Mouse (Mus musculus) adrenal gland, postnatal 14 days (tissue): ENCODE results near the gene Hes6. TPM values are rescaled to one million over a fixed set of nuclear protein-coding genes. Genes with fewer than 3 reads are reported as not detected.

Experiments used
- DNase-seq: peaks from one replicate; pipeline ENCODE4 v3.0.0; 2021; ENCODE audit warnings: mixed read lengths
- total RNA-seq: library from RNA; stranded (reverse); gene quantifications from 2 replicates; pipeline ENCODE4 v1.2.3, GENCODE M21; 2021

Hes6 gene
- total RNA-seq, 1 experiment from 2014 or later, result 223 TPM

DNA sequence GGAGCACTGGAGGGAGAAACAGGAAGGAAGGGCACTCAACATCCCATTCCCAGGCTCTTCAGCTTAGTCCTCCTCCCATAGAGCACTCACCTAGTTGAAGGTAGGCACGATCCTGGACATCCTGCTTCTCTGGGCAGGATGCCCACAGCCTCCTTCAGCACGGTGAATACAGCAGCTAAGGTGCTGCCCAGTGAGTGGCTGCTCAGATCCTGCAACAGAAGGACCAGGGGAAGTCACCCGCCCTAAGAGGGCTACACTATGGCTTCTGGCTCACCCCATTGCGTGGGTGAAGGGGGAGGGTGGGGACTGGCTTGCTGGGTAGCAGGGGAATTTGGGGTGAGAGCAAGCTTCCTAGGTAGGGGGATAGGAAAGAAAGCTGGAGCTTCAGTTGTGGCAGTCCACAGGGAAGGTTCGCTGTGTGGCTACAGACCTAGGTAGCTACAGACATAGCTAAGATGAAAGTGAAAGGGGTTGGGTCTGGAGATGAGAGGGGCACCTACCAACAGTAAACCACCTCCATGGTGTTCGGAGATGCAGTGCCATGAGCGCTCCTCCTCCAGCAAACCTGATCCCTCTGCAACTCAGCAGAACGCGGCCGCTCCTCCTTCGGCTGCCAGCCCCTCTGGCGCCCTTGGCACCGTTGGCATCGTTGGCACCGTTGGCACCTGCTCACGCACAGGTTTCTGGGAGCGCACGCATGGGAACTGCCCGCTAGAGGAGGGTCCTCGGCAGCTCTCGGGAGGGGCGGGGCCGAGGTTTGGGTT is 8.2 kb downstream of the Hes6 start:
- DNase-seq, result no peak

DNA sequence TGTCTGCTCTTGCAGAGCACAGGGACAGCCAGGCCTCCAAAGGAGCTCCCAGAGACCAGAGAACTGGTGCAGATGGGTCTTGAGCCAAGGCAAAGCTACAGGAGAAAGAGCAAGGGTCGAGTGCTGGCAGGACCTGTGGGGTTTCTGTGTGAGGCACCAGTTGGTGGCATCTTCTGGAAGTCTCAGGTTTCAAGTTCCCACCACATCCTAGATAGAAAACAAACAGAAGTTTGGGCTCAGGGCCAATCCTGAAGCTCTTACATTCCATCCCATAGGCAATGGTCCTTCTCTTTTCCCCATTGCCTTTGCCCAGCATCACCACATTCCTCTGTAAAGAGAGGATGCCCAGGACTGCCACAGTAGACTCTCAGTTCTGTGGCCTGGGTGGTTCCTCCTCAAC is 8.9 kb downstream of the Hes6 start:
- no peak for DNase-seq

DNA sequence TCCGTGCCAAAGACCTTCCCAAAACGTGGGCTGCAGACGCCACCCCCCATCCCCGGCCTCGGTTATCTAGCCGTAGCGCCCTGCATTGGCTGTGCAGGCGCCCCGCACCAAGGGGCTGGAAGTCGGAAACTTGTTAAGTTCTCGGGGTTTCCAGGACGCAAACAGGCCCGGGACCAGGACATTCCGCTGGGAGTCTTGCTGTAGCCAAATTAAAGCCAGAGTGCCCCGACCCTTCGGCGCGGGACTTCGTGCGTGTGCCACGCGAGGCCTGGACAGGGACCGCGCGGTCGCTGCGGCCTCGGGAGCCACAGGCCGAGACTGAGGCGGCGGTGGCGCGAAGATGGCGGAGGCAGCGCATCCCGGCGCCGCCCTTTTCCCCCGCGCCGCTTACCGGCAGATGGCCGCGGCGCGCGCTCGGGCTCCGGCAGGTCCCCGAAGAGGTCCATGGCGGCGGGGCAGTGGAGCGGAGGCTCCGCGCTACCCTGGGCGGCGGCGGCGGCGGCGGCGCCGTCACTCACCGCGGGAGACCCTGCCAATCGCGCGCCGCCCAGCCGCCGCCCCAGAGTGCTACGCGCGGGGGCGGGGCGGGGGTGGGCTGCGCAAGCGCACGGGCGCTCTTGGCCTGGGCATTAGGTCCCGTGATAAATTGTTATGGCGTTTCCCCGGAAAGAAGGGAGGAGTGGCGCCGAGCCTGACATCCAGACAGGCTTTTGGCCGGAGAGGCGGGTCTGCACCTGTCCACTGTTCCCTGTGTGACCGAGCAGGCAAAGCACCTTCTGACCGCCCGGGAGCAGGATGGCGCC is 15.4 kb downstream of the Hes6 start, which contains the start of gene Ilkap:
Gene Ilkap, minus strand, starts transcription at position 556 of the 803 bp plus-strand sequence.
- peak; percentile 91 for DNase-seq

DNA sequence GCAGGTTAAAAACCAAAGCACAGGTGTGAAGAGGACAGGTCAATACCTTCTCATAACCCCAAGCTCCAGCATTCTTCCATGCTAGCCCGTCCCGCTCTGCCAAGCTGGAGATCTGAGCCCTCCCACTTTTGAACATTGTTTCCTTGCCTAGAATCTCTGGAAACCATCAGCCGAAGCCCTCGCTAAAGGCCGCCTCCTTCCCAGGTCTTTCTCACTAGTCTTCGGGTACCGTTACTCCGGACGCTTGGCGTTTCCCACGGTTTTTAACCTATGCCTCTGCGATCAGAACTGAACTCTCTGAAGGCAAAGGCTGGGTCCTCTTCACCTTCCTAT is 15.9 kb downstream of the Hes6 start:
- no peak for DNase-seq

DNA sequence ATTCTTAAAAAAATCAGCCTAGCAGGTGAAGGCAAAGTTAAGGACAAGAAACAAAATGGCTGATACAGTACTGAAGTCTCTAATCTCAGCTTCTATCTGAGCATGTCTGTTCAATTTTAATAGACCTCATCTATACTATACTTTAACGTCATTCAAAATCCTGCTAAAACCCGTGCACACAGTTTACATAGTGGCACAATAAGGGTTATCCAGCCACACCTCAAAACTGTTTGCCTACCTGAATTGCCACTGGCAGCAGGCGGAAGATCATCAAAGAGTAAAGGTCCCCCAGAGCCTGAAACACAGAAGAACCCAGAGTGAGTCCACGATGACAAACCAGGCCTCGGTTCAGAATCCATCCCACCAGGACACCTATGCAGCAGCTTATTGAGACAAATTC is 23.5 kb downstream of the Hes6 start:
- DNase-seq, result no peak

DNA sequence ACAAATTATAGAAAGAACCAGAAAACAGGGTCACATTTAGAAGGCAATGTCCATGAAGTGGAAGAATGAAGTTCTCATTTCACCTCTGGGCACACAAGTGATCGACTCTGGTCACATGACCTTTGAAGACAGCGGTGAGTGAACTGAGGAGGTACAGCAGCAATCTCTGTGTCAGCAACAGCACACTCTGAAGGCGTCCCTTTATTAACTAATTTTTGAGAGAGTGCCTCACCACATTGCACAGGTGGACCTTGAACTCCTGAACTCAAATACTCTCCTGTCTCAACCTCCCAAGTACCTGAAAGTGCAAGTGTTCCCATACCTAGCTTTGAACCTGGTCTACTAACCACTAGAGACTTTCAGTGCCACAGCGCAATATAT is 32.8 kb downstream of the Hes6 start:
- no peak for DNase-seq

DNA sequence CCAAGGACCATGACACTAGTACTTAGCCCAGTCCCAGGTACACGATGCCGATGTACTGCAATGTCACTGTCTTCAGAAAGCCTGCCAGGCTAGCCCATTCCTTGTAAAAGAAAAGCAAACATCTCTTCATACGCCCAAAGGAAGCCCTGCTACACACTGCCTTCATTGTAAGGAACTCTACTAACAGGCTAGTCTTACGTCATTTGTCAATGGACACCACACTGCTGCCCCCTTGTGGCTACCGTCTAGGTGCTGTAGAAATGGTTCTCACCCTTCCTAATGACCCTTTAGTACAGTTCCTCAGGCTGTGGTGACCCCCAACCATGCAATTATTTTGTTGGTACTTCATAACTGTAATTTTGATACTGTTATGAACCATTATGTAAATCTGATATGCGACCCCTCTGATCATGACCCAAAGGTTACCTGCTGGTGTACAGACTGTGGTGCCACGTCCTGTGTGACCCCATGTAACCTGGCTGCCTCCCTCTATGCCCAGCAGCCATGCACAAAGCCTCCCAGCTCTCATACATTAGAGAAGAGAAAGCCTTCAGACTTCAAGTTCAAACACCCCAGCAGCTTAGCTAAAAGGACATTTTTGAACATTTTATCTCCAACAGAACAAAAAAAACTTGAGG is 33.3 kb downstream of the Hes6 start:
- peak; percentile 86 for DNase-seq

DNA sequence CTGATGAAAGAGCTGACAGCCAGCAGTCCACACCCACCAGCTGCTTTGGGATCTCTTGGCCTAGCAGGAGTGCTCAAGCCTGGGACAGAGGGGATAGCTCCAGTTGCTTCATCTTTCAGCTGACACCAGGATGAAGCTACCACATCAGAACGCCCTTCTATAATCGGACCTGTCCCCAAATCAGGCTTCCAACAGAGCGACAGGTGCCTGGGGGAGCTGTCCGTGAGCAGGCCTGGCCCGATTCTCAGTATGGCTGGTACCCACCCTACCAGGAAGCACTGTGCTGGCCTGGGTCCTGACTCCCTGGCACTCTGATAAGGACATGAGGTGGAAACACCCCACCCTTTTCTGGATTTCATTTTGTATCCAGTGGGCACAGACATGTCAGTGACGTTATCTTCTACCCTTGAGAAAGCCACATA is 40.4 kb downstream of the Hes6 start:
- no peak for DNase-seq

DNA sequence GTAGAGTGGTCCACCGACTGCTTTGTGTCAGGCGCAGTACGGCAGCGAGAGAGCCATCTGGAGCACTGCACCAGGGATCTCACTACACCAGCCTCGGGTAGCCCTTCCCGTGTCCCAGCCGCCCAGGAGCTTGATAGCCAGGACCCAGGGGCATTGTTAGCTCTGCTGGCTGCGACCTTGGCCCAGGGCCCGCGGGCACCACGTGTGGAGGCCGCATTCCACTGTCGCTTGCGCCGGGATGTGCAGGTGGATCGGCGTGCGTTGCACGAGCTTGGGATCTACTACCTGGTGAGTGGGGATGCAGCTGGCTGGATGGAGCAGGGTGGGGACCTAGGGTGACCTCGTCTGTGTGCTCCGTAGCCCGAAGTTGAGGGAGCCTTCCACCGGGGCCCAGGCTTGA is 43.8 kb downstream of the Hes6 start:
- peak; percentile 74 for DNase-seq

DNA sequence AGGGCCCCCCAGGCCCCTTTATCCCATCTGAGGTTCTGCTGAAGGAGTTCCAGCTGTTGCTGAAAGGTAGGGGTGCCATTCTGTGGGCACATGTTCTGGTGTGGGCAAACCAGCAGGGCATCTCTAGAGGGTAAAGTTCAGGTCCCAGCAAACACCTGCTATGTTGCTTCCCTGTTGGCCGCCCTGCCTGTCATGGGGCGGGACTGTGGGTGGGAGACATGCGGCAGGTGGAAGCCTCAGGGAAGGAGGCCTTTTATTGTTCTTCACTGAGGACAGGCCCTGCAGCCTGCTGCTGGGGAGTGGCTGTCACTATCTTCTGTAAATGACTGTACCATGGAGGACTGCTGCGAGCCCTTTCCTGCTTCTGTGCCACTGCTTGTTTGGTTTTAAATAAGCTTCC is 44.4 kb downstream of the Hes6 start:
- DNase-seq, result no peak

DNA sequence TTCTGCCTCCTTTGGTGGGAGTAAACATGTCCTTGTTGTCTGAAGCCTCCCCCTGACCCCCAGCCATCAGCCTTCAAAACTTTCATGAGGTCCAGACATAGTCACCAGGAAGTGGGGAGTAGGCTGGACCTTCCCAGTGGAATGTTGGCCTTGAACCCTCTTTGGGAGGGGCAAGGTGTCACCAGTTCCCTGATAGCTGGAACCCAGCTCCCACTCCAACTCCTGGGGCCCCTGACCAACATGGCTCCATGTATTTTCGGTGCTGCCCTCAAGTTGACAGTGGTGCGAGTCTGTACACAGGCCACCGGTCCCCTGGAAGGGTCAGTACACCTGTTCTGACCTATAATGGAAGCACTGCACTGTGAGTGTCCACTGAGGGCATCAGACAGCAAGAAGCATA is 46.5 kb downstream of the Hes6 start:
- DNase-seq, result no peak

DNA sequence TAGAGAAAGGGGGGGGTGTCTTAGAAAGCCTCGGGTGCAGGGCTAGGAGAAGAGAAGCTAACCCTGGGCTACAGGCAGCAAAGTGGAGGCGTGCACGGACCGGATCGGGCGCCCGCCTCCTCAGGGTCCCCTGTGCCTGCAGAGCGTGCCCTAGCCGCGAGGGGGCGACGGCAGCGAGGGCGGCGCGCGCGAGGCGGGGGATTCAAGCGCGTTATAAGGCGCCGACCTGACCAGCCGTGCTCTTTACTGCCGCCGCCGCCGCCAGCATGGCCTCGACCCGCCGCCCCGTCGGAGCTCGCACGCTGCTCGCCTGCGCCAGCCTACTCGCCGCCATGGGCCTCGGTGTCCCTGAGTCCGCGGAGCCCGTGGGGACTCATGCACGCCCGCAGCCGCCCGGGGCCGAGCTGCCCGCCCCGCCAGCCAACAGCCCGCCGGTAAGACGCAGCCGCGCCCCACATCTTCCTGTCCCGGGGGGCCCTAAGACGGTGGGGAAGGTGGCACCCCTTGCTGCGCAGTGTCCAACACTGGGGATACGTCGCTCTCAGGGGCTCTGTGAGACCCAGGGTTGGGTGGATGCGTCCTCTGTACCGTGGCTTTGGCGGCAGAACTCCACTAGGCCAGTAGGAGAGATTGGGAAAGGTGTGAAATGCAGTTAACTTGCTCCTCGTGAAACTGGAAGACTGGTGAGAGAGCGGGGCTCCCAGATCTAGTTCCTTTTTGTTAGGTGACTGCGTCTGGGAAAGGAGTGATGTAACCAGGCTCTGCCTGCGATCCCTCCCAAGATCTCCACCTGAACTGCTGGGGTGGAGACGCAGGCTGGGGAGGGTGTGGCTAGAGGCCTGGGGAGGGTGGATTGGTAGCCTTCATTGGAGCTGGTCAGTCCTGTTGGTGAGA is 47.4 kb downstream of the Hes6 start, which contains the start of gene Erfe:
Gene Erfe, plus strand, starts transcription at position 216 of the 894 bp plus-strand sequence.
- DNase-seq, result peak; percentile 89

DNA sequence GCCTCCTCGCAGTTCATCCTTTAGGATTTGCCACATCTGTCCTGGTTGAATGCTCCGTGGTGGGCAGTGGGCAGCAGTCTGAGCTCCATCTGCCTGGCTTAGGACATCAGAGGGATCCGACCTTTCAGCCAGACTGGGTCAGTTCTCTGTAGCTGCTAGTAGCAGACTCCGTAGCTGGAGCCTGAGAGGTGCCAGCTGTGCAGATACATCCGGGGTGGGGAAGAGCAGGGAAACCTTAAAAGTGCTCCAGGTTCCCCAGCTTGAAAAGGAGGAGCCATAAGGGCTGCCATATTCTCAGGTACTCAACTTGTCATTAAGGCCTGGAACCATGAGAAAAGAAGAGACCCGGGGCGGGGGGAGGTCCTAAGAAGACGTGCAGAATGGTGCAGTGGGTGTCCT is 48.0 kb downstream of the Hes6 start:
- no peak for DNase-seq

DNA sequence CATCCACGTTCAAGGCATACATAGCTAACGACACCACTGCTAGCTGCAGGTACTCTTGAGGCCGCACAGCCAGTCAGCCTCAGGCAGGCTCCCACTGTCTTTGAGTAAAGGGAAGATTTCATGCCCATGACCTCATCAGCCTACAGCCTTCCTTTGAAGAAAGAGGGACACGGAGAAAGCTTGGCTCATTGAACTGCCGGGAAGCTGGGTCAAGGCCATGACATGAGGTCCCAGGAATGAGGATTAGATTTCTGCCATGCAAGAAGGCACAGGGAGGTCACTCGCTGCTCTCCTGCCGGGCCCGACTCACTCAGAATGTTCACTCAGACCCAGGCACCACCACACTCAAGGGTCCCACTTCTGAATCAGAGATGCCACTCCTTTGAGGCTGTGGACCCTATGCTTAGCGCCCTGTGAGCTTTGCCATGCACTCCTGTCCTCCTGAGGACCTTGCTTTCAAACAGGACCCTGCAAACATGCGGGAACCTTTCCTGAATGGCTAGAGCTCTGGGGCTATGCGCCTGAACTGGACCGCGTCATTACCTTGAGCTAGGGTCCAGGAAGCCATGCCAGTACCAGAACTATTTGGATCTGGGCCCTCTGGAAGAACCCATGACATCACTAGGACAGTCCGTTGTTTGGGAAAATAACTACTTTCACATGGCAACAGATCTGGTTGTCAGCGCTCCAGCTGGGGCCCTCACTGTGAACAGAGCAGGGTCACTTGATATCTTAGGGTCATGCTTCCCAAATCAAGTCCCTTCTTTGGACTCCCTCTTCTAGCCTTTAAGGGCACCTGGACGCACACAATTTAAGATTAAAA is 48.8 kb downstream of the Hes6 start:
- no peak for DNase-seq

DNA sequence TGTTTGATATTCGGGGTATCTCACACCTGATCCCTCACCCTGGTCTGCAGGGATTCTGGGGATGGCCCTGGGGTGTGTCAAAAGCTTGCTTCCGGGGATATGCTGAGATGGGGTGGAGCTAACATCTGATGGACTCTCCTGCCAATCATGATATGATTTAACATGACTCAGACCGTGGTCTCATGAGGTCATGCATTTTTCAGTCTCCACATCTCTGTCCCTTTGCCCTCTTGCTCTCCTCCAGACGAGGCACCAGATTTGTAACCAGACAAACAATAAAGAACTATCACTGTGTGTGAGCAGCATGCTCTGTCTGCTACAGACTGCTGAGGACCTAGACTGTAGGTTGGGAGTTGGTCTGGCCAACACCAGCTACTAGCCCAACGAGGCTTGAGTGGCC is 51.7 kb downstream of the Hes6 start:
- DNase-seq, result no peak

Other genes starting within 250 kb of the Hes6 start
- gene Ramp1, start 234.2 kb downstream of the Hes6 start, total RNA-seq, result 8.0 and 9.5 TPM in 2 replicates
- 70.5 and 85.1 TPM in 2 replicates for gene Ube2f, start 163.7 kb downstream of the Hes6 start, total RNA-seq
- 19.2 and 22.6 TPM in 2 replicates for gene Scly, start 115.7 kb downstream of the Hes6 start, total RNA-seq
- 0.08 TPM in 1 of 2 replicates, not detected in the other for gene Espnl, start 92.0 kb downstream of the Hes6 start, total RNA-seq
- gene Klhl30, start 63.0 kb downstream of the Hes6 start, total RNA-seq, result 0.37 and 0.71 TPM in 2 replicates
- 7.3 and 9.1 TPM in 2 replicates for gene Erfe, start 47.6 kb downstream of the Hes6 start, total RNA-seq
- gene Ilkap, start 15.2 kb downstream of the Hes6 start, total RNA-seq, result 99.4 and 110 TPM in 2 replicates
- gene Per2, start 45.3 kb upstream of the Hes6 start, total RNA-seq, result 38.3 and 42.3 TPM in 2 replicates
- gene Traf3ip1, start 80.6 kb upstream of the Hes6 start, total RNA-seq, result 12.3 and 12.6 TPM in 2 replicates
- gene Asb1, start 126.5 kb upstream of the Hes6 start, total RNA-seq, result 20.6 and 21.7 TPM in 2 replicates